Mouse (Mus musculus) hindbrain, embryonic 14.5 days (tissue): Measurements from ENCODE around the gene Ptk6. TPM values are rescaled to one million over a fixed set of nuclear protein-coding genes. Genes with fewer than 3 reads are reported as not detected.
A peak's percentile ranks its signal among the peaks of the same experiment; 100 is the strongest.

Experiments used
- ATAC-seq: fragments of 200-750 bp; cut with Nextera tagmentation; 2 replicates; pipeline ENCODE4 v1.8.0; 2017; ENCODE audit warnings: moderate number of reproducible peaks, mild to moderate bottlenecking, moderate TSS enrichment, moderate library complexity; ENCODE audit not compliant: low FRiP score
- DNase-seq: peaks from one replicate; pipeline ENCODE4 v3.0.0-alpha.2; 2015; ENCODE audit warnings: low spot score
- H3K27ac ChIP-seq: fragments of 300-500 bp; sonication (generic); 2 replicates; pipeline ENCODE4 v1.5.1; 2014; ENCODE audit warnings: mild to moderate bottlenecking, moderate library complexity
- H3K27me3 ChIP-seq: fragments of 300-500 bp; sonication (generic); 2 replicates; pipeline ENCODE4 v1.6.1; 2014; ENCODE audit warnings: mild to moderate bottlenecking, low read length, mixed read lengths; ENCODE audit not compliant: control insufficient read depth, insufficient read depth
- H3K36me3 ChIP-seq: fragments of 300-500 bp; sonication (generic); replicated peaks from 2 replicates; pipeline ENCODE4 v1.6.1; 2014; ENCODE audit not compliant: control insufficient read depth, insufficient read depth
- H3K4me1 ChIP-seq: fragments of 300-500 bp; sonication (generic); replicated peaks from 2 replicates; pipeline ENCODE4 v1.6.1; 2014; ENCODE audit warnings: antibody characterized with exemption, low read length, mixed read lengths; ENCODE audit not compliant: control insufficient read depth, insufficient read depth
- H3K4me2 ChIP-seq: fragments of 300-500 bp; sonication (generic); replicated peaks from 2 replicates; pipeline ENCODE4 v1.6.1; 2014; ENCODE audit warnings: mild to moderate bottlenecking, moderate library complexity
- H3K4me3 ChIP-seq: fragments of 300-500 bp; sonication (generic); replicated peaks from 2 replicates; pipeline ENCODE4 v1.5.1; 2014; ENCODE audit warnings: mild to moderate bottlenecking, low read length
- H3K9ac ChIP-seq: fragments of 300-500 bp; sonication (generic); 2 replicates; pipeline ENCODE4 v1.6.1; 2014
- H3K9me3 ChIP-seq: fragments of 300-500 bp; sonication (generic); 2 replicates; pipeline ENCODE4 v1.6.1; 2016; ENCODE audit warnings: low read length; ENCODE audit not compliant: control insufficient read depth
- WGBS: fragments of 180-500 bp; shearing (Covaris S2); extraction: QIAGEN DNeasy Blood & Tissue Kit; methylation state at CpG from one replicate; pipeline ENCODE4 v1.1.7; 2014; 5-methylcytosine and 5-hydroxymethylcytosine counted together
- polyA plus RNA-seq: library from polyadenylated mRNA; unstranded; fragments of >200 nt; fragmentation: Nextera tagmentation; extraction: Ambion mirVana; gene quantifications from 2 replicates; pipeline ENCODE4 v1.2.1, GENCODE M21; 2014

The Ptk6 gene
- not detected in 2 replicates for polyA plus RNA-seq

DNA sequence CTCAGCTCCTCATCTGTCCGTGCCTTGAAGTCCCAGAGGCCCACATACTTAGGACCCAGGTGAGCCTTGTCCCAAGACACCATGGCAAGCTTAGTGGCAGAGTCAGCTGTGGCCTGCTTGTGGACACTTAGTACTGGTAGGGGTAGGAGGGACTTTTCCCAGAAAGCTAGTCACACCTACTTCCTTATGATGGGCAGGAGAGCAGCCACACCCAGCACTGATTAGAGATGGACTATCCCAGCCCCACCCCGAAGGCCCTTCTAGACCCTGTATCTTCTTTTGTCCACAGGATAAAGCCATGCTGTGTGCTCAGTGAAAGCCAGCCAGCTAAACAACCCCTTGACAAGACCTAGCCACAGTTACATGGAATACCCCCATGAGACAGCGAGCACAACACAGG lies at the start of gene Ptk6:
Gene Ptk6 (minus strand): TSS at position 368 of the 400 bp plus-strand sequence.
- Histone ChIP-seq H3K27ac (no peak within 1 kb of the TSS), H3K36me3 (no peaks in the 10 kb centered on the region), H3K4me1 (no peaks in the 10 kb centered on the region), H3K4me2 (no peak within 1 kb of the TSS), H3K27me3 (no peaks in the 10 kb centered on the region), H3K9me3 (no peaks in the 10 kb centered on the region), H3K4me3 (no peak within 1 kb of the TSS), H3K9ac (no peak within 1 kb of the TSS)
- no peak for DNase-seq
- 82% methylated on average over 3 of the region's 3 CpGs for WGBS
- ATAC-seq: no peak

- Histone ChIP-seq H3K36me3 (peaks cover 59% of the 10 kb centered on the region), H3K4me2 (no peak overlapping the region), H3K4me1 (no peaks in the 10 kb centered on the region), H3K4me3 (no peak overlapping the region), H3K27me3 (no peaks in the 10 kb centered on the region), H3K27ac (no peak overlapping the region), H3K9ac (no peak overlapping the region), H3K9me3 (no peaks in the 10 kb centered on the region)
- ATAC-seq (no peak), DNase-seq (no peak)
- 93% methylated on average over 1 of the region's 1 CpGs for WGBS
Measured at GRCm38 (mm10) chr2:181251841-181252240, 49.3 kb upstream of the Ptk6 start.

- Histone ChIP-seq H3K27me3 (no peaks in the 10 kb centered on the region), H3K9ac (no peak overlapping the region), H3K4me2 (no peak overlapping the region), H3K4me1 (no peaks in the 10 kb centered on the region), H3K36me3 (peaks cover 35% of the 10 kb centered on the region), H3K27ac (no peak overlapping the region), H3K4me3 (no peak overlapping the region), H3K9me3 (no peaks in the 10 kb centered on the region)
- no peak for ATAC-seq
- DNase-seq: no peak
- WGBS: 89% methylated on average over 10 of the region's 10 CpGs
Measured at GRCm38 (mm10) chr2:181249217-181249616, 46.6 kb upstream of the Ptk6 start.

- 25% methylated on average over 2 of the region's 2 CpGs for WGBS
- Histone ChIP-seq H3K27ac (no peak overlapping the region), H3K36me3 (no peaks in the 10 kb centered on the region), H3K4me1 (no peaks in the 10 kb centered on the region; the same call in 1 of the 2 replicates), H3K27me3 (no peaks in the 10 kb centered on the region), H3K9me3 (no peaks in the 10 kb centered on the region), H3K4me3 (no peak overlapping the region), H3K4me2 (no peak overlapping the region), H3K9ac (no peak overlapping the region)
- ATAC-seq (no peak), DNase-seq (no peak)
Measured at GRCm38 (mm10) chr2:181245031-181245430, 42.4 kb upstream of the Ptk6 start.

DNA sequence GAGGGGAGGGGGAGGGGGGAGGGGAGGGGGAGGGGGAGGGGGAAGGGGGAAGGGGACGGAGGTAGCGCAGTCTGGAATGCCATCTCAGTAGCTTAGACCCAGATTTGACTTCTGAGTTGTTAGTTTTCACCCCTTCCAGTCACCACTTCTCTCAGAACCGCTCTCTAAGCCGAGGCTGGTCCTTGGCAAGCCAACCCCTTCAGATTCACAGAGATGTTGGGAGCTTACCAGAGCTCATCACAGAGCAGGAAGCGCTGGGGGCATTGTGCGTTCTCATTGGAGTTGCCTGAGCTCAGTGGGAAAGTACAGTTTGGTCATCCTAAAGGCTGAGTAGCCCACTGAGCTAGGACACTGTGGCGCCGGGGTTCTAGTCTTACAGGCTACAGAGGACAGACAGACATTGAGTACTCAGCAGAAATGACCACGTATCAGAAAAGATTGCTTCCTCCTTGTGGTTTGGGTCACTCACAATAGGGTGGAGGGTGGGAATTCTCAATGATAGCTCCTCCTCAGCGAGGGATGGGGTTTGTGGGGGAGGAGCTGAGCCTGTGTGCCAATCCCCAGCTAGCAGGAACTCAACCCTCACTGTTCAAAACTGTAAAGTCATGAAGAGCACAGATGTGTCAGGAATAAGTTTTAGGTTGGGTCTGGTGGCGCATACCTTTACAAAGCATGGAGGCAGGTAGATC lies 41.3 kb upstream of the Ptk6 start:
- Histone ChIP-seq H3K9me3 (no peaks in the 10 kb centered on the region), H3K4me2 (no peak overlapping the region), H3K27ac (no peak overlapping the region), H3K4me3 (no peak overlapping the region), H3K4me1 (no peaks in the 10 kb centered on the region; the same call in 1 of the 2 replicates), H3K27me3 (no peaks in the 10 kb centered on the region), H3K9ac (no peak overlapping the region), H3K36me3 (no peaks in the 10 kb centered on the region)
- ATAC-seq: no peak
- WGBS: 39% methylated on average over 11 of the region's 11 CpGs
- DNase-seq: no peak

DNA sequence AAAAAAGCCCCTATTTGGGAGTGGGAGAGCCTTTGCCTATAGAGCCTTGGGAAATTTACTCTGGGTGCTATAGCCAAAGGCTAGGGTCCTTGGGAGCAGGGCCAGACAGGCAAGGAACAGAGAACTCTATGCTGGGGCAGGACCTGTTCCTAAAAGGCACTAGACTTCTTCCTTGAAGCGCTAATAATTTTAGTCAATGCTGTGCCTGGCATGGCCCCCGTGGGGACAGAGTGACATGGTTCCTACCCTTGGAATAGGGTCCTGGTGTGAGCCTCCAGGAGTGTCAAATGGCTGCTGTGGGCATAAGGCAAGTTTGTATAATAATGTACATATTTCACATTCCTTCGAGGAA lies 39.7 kb upstream of the Ptk6 start:
- DNase-seq (no peak), ATAC-seq (no peak)
- no peak overlapping the region for H3K4me3 ChIP-seq
- no peaks in the 10 kb centered on the region for H3K27me3 ChIP-seq
- no peaks in the 10 kb centered on the region for H3K36me3 ChIP-seq
- H3K4me1 ChIP-seq: no peaks in the 10 kb centered on the region; the same call in 1 of the 2 replicates
- no peak overlapping the region for H3K9ac ChIP-seq
- peak overlapping the region; percentile 36; the same call in 1 of the 2 replicates for H3K4me2 ChIP-seq
- no peak overlapping the region for H3K27ac ChIP-seq
- 75% methylated on average over 3 of the region's 3 CpGs for WGBS
- no peaks in the 10 kb centered on the region for H3K9me3 ChIP-seq

DNA sequence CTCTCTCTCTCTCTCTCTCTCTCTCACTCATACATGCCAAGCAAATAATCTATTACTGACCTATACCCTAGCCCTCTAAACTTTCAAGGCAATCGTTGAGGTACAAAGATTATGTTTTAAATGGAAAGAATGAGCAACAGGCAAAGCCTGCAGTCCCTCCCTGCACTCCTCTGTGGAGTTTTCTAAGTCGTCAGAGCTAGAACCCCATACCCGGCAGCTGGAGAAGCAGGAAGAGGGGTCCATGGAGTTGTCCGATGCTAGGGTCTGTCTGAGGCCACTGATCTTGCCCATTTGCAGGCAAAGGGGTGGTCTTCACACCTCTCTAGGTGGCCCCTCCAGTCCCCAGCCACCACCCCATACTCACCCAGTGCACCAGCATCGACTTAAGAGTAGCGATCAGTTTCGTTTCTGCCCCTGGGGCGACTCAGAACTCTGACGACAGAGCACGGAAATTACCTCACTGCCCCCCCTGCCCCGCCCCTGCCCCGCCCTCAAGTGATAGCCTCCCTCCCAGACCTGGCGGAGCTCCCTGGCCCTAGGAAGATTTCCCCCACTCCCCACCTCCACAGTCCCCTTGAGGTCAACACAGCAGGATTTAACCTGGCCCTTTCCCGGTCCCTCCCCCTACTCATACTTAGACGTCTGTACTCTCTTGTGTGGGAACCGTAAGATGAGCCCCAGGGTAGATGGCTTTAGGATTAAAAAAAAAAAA lies 39.2 kb upstream of the Ptk6 start, which contains the start of gene Helz2:
Gene Helz2 (minus strand): TSS at position 426 of the 712 bp plus-strand sequence.
- ATAC-seq (no peak), DNase-seq (no peak)
- Histone ChIP-seq H3K27ac (no peak within 1 kb of the TSS), H3K4me3 (peak within 1 kb of the TSS; percentile 13; the same call in 1 of the 2 replicates), H3K27me3 (no peaks in the 10 kb centered on the region), H3K9ac (no peak within 1 kb of the TSS), H3K9me3 (no peaks in the 10 kb centered on the region), H3K4me1 (no peaks in the 10 kb centered on the region; the same call in 1 of the 2 replicates), H3K36me3 (no peaks in the 10 kb centered on the region), H3K4me2 (peak within 1 kb of the TSS; percentile 36)
- WGBS: 17% methylated on average over 16 of the region's 16 CpGs

- 91% methylated on average over 13 of the region's 13 CpGs for WGBS
- Histone ChIP-seq H3K27ac (no peak overlapping the region), H3K4me2 (no peak overlapping the region), H3K4me1 (no peaks in the 10 kb centered on the region; the same call in 1 of the 2 replicates), H3K9me3 (no peaks in the 10 kb centered on the region), H3K9ac (no peak overlapping the region), H3K36me3 (no peaks in the 10 kb centered on the region), H3K27me3 (no peaks in the 10 kb centered on the region), H3K4me3 (no peak overlapping the region)
- ATAC-seq (no peak), DNase-seq (no peak)
Measured at GRCm38 (mm10) chr2:181240806-181241440, 38.3 kb upstream of the Ptk6 start.

DNA sequence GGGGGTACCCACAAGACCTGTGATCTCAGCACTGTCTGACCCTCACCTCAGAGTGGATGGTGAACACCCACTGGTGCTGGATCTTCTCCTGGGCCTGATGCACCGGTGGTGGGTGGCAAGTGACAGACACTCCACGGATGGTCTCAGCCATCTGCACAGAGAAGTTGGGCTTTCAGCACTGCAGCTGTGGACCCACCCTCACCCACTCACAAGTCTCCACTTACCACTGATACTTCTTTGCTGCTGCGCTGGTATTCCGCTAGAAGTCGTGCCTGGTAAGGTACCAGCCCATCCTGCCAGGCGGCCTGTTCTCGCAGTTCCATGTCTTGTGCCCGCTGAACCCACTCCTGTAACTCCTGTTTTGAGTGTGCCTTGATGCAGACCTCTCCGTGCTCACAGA lies 36.7 kb upstream of the Ptk6 start:
- WGBS: 93% methylated on average over 9 of the region's 9 CpGs

More for the DNA sequence above, 36.7 kb upstream of the Ptk6 start:
- no peak overlapping the region for H3K4me2 ChIP-seq
- H3K4me1 ChIP-seq: no peaks in the 10 kb centered on the region; the same call in 1 of the 2 replicates
- no peak for ATAC-seq
- no peaks in the 10 kb centered on the region for H3K27me3 ChIP-seq
- H3K36me3 ChIP-seq: no peaks in the 10 kb centered on the region
- no peak overlapping the region for H3K4me3 ChIP-seq
- no peak overlapping the region for H3K9ac ChIP-seq
- no peaks in the 10 kb centered on the region for H3K9me3 ChIP-seq
- no peak overlapping the region for H3K27ac ChIP-seq
- no peak for DNase-seq
